Mouse (Mus musculus): ENCODE results near the gene Kat6b. TPM values are rescaled to one million over a fixed set of nuclear protein-coding genes. Genes with fewer than 3 reads are reported as not detected.
"Not testable (repeated sequence)": the region's sequence is repeated elsewhere in the genome, so short reads cannot be mapped to it uniquely, and the experiment has no call there.

The Kat6b gene
- total and polyA plus RNA-seq, 3 experiments, result 2.3 to 10.9 (median 8.0) TPM

DNA sequence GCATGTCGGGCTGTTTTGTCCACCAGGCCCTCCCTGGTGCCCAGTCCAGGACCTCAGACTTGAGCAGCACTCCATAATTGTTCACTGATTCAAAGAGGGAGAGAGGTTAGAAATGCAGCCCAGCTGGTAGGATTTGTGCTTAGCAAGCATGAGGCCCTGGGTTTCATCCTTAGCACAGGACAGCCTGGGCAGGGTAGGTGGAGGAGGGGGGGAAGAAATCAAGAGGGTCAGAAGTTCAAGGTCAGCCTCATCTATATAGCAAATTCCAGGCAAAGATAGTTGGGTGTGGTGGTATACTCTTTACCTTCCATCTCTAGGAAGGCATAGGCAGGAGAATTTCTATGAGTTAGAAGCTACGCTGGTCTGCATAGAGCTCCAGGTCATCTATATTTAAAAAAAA is 9.3 kb upstream of the Kat6b start:
- H3K4me2 ChIP-seq (ENCODE audit: insufficient read depth, low read depth, poor library complexity, severe bottlenecking), result no peak overlapping the region
- in situ Hi-C loops (cut with MboI; ENCODE audit: low pct_ligation_motif_present, low pct_unique_long_range_greater_than_20kb, low sequenced_read_pairs) (no loop called here), dilution Hi-C loops (cut with MboI; ENCODE audit: extremely low pct_ligation_motif_present, extremely low pct_unique_long_range_greater_than_20kb, low sequenced_read_pairs) (no loop called here)

DNA sequence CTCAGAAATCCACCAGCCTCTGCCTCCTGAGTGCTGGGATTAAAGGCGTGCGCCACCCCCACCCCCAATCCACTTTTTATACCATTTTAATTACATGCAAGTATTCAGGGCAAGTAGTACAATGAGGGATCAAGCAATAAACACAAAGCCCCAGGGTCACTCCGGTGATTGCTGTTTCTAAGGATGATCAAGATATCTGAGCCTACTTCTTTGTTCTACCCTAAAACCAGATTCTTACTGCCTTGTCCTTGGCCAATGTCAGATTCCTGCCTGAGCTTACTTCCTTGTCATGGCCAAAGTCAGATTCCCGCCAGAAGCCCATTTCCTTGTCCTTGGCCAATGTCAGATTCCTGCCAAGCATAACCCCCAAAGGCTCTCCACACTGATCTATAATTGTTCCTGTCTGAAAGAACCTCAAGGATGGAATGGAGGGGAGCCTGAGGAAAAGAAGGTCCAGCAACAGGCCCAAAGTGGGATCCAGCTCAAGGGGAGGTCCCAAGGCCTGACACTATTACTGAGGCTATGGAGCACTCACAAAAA is 6.6 kb upstream of the Kat6b start:
- H3K9me3 ChIP-seq (replicated peaks; ENCODE audit: low read length); H3K36me3 ChIP-seq (replicated peaks in 1 of 2; ENCODE audit: control insufficient read depth in 1 of 2, insufficient read depth in 1 of 2, low read length in 1 of 2); H3K4me2 ChIP-seq (ENCODE audit: insufficient read depth, low read depth, poor library complexity, severe bottlenecking); H3K27ac ChIP-seq (ENCODE audit: insufficient read depth, low read depth); DNase-seq (ENCODE audit: extremely low read depth); dilution Hi-C loops (cut with MboI; ENCODE audit: extremely low pct_ligation_motif_present, extremely low pct_unique_long_range_greater_than_20kb, low sequenced_read_pairs); H3K9ac ChIP-seq (ENCODE audit: insufficient read depth, low read depth); H3K4me1 ChIP-seq (ENCODE audit: control insufficient read depth in 1 of 2, insufficient read depth in 2 of 2); H3K4me3 ChIP-seq (replicated peaks in 1 of 3; ENCODE audit: low read depth in 2 of 3, low read length in 2 of 3, poor library complexity in 1 of 3); H3K79me2 ChIP-seq (replicated peaks; ENCODE audit: control insufficient read depth, extremely low read depth, insufficient read depth, poor library complexity, severe bottlenecking); H3K27me3 ChIP-seq (replicated peaks): not testable (repeated sequence)
- in situ Hi-C loops (cut with MboI; ENCODE audit: low pct_ligation_motif_present, low pct_unique_long_range_greater_than_20kb, low sequenced_read_pairs), result loop anchor here (25.0 kb wide), 1 partner anchor 263 kb away; no protein-coding TSS in a partner anchor

More for the DNA sequence above, 9.3 kb upstream of the Kat6b start:
- Histone ChIP-seq H3K9ac (ENCODE audit: insufficient read depth, low read depth) (no peak overlapping the region), H3K27ac (ENCODE audit: insufficient read depth, low read depth) (no peak overlapping the region), H3K4me1 (ENCODE audit: control insufficient read depth in 1 of 2, insufficient read depth in 2 of 2) (no peaks in the 10 kb centered on the region; a peak in 1 of 4 replicates), H3K79me2 (replicated peaks; ENCODE audit: control insufficient read depth, extremely low read depth, insufficient read depth, poor library complexity, severe bottlenecking) (no peaks in the 10 kb centered on the region), H3K4me3 (replicated peaks in 1 of 3; ENCODE audit: low read depth in 2 of 3, low read length in 2 of 3, poor library complexity in 1 of 3) (no peak overlapping the region), H3K36me3 (replicated peaks in 1 of 2; ENCODE audit: control insufficient read depth in 1 of 2, insufficient read depth in 1 of 2, low read length in 1 of 2) (no peaks in the 10 kb centered on the region), H3K9me3 (replicated peaks; ENCODE audit: low read length) (no peaks in the 10 kb centered on the region), H3K27me3 (replicated peaks) (no peaks in the 10 kb centered on the region)
- no peak for DNase-seq (ENCODE audit: extremely low read depth)
- TF ChIP-seq E2F4 (IDR thresholded peaks at IDR 0.05; ENCODE audit: insufficient replicate concordance, low read depth, low read length) (no peak), POLR2A (IDR thresholded peaks at IDR 0.05; ENCODE audit: low read depth, low read length) (no peak), USF2 (conservative IDR thresholded peaks at IDR 0.05; ENCODE audit: low read depth, low read length) (no peak), PAX5 (IDR thresholded peaks at IDR 0.05; ENCODE audit: low read length) (no peak), MAX (IDR thresholded peaks at IDR 0.05; ENCODE audit: low read length) (no peak), CTCF (conservative IDR thresholded peaks at IDR 0.05 in 1 of 2, IDR thresholded peaks at IDR 0.05 in 1 of 2; ENCODE audit: low read depth in 2 of 2, low read length in 2 of 2) (no peak), SMC3 (IDR thresholded peaks at IDR 0.05; ENCODE audit: low read depth, low read length) (no peak), ZNF384 (IDR thresholded peaks at IDR 0.05; ENCODE audit: low read depth, low read length) (no peak)

DNA sequence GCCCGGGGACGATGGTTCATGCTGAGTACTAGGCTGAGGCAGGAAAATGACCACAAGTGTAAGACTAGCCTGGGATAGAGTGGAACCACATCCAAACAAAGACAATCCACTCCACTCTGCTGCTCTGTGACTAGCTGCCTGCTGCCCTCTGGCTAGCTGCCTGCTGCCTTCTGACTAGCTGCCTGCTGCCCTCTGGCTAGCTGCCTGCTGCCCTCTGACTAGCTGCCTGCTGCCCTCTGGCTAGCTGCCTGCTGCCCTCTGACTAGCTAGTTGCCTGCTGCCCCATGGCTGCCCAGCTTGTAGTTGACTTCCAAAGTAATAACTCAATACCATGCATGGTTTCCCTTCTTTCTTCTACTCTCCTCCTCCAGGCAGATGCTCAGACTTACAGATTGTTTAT is 4.1 kb upstream of the Kat6b start:
- in situ Hi-C loops (cut with MboI; ENCODE audit: low pct_ligation_motif_present, low pct_unique_long_range_greater_than_20kb, low sequenced_read_pairs), result loop anchor here (25.0 kb wide), 1 partner anchor 260 kb away; no protein-coding TSS in a partner anchor
- Histone ChIP-seq H3K4me3 (replicated peaks in 1 of 3; ENCODE audit: low read depth in 2 of 3, low read length in 2 of 3, poor library complexity in 1 of 3) (no peak overlapping the region), H3K4me1 (ENCODE audit: control insufficient read depth in 1 of 2, insufficient read depth in 2 of 2) (peaks cover 0 to 4% of the 10 kb centered on the region in 2 experiments; a peak in 2 of 4 replicates), H3K9ac (ENCODE audit: insufficient read depth, low read depth) (no peak overlapping the region), H3K9me3 (replicated peaks; ENCODE audit: low read length) (peaks cover 3% of the 10 kb centered on the region), H3K36me3 (replicated peaks in 1 of 2; ENCODE audit: control insufficient read depth in 1 of 2, insufficient read depth in 1 of 2, low read length in 1 of 2) (no peaks in the 10 kb centered on the region), H3K27me3 (replicated peaks) (no peaks in the 10 kb centered on the region), H3K4me2 (ENCODE audit: insufficient read depth, low read depth, poor library complexity, severe bottlenecking) (no peak overlapping the region), H3K27ac (ENCODE audit: insufficient read depth, low read depth) (no peak overlapping the region), H3K79me2 (replicated peaks; ENCODE audit: control insufficient read depth, extremely low read depth, insufficient read depth, poor library complexity, severe bottlenecking) (peaks cover 3% of the 10 kb centered on the region; the same call in 1 of the 2 replicates)
- no peak for TF ChIP-seq TBP (conservative IDR thresholded peaks at IDR 0.05; ENCODE audit: low read depth, low read length)
- no peak for TF ChIP-seq ZC3H11A (IDR thresholded peaks at IDR 0.05; ENCODE audit: low read depth, low read length)
- no peak for TF ChIP-seq ETS1 (conservative IDR thresholded peaks at IDR 0.05; ENCODE audit: low read depth, low read length)
- TF ChIP-seq RAD21 (IDR thresholded peaks at IDR 0.05; ENCODE audit: low read depth, low read length), result no peak
- TF ChIP-seq POLR2AphosphoS2 (IDR thresholded peaks at IDR 0.05; ENCODE audit: low read depth, low read length), result no peak
- TF ChIP-seq JUN (IDR thresholded peaks at IDR 0.05; ENCODE audit: insufficient read depth, low read depth, low read length), result no peak
- TF ChIP-seq SMC3 (IDR thresholded peaks at IDR 0.05; ENCODE audit: low read depth, low read length), result no peak
- no peak for TF ChIP-seq MXI1 (IDR thresholded peaks at IDR 0.05; ENCODE audit: low read depth, low read length)
- TF ChIP-seq SIN3A (IDR thresholded peaks at IDR 0.05; ENCODE audit: low read length), result no peak
- no peak for TF ChIP-seq TCF12 (IDR thresholded peaks at IDR 0.05; ENCODE audit: low read depth, low read length)
- TF ChIP-seq MAZ (IDR thresholded peaks at IDR 0.05; ENCODE audit: low read depth, low read length), result no peak
- TF ChIP-seq CTCF (conservative IDR thresholded peaks at IDR 0.05 in 1 of 2, IDR thresholded peaks at IDR 0.05 in 1 of 2; ENCODE audit: low read depth in 2 of 2, low read length in 2 of 2), result no peak
- TF ChIP-seq MYC (IDR thresholded peaks at IDR 0.05; ENCODE audit: low read depth, low read length), result no peak
- TF ChIP-seq HCFC1 (IDR thresholded peaks at IDR 0.05; ENCODE audit: low read depth, low read length), result no peak
- no peak for TF ChIP-seq USF2 (conservative IDR thresholded peaks at IDR 0.05; ENCODE audit: low read depth, low read length)
- no peak for TF ChIP-seq NRF1 (IDR thresholded peaks at IDR 0.05; ENCODE audit: low read depth, low read length)
- dilution Hi-C loops (cut with MboI; ENCODE audit: extremely low pct_ligation_motif_present, extremely low pct_unique_long_range_greater_than_20kb, low sequenced_read_pairs), result no loop called here
- no peak for DNase-seq (ENCODE audit: extremely low read depth)

Data from CH12.LX (cell line).